Mouse (Mus musculus) MEL (cell line): ENCODE results near the gene Arid5b. TPM values are rescaled to one million over a fixed set of nuclear protein-coding genes. Genes with fewer than 3 reads are reported as not detected.

Experiments
- DNase-seq: peaks from one replicate; pipeline ENCODE4 v3.0.0; 2011; ENCODE audit warnings: low read depth, low spot score
- H3K27ac ChIP-seq: 2 replicates; pipeline ENCODE4 v1.5.1; 2012; ENCODE audit warnings: low read depth, mild to moderate bottlenecking, control low read depth, low read length, moderate library complexity; ENCODE audit not compliant: control insufficient read depth
- H3K27me3 ChIP-seq, 2 experiments: fragments of 150-350 bp in 1 of 2; sonication (generic) in 1 of 2; 2 replicates each; pipeline ENCODE4 v1.6.1; 2012; ENCODE audit warnings: low read length in 2 of 2, mild to moderate bottlenecking in 2 of 2, improper control_type of control experiment in 1 of 2, moderate library complexity in 1 of 2; ENCODE audit not compliant: insufficient read depth in 2 of 2, control insufficient read depth in 1 of 2
- H3K36me3 ChIP-seq, 2 experiments: 2 replicates each; pipeline ENCODE4 v1.6.1; 2012 to 2014; ENCODE audit warnings: low read length in 2 of 2, improper control_type of control experiment in 1 of 2, inconsistent platforms in 1 of 2, mild to moderate bottlenecking in 1 of 2; ENCODE audit not compliant: insufficient read depth in 2 of 2, control insufficient read depth in 1 of 2
- H3K4me1 ChIP-seq, 2 experiments: fragments of 150-350 bp in 1 of 2; sonication (generic) in 1 of 2; 2 replicates each; pipeline ENCODE4 v1.6.1; 2012; ENCODE audit warnings: low read length in 2 of 2, improper control_type of control experiment in 1 of 2, mild to moderate bottlenecking in 1 of 2; ENCODE audit not compliant: insufficient read depth in 2 of 2, control insufficient read depth in 1 of 2
- H3K4me3 ChIP-seq, 2 experiments: fragments of 150-350 bp in 1 of 2; sonication (generic) in 1 of 2; 2 replicates each; pipeline ENCODE4 v1.5.1; 2012; ENCODE audit warnings: low read depth in 2 of 2, low read length in 2 of 2, mild to moderate bottlenecking in 2 of 2, moderate library complexity in 2 of 2, control low read depth in 1 of 2, improper control_type of control experiment in 1 of 2; ENCODE audit not compliant: control insufficient read depth in 1 of 2, insufficient read depth in 1 of 2
- H3K79me2 ChIP-seq: 2 replicates; pipeline ENCODE4 v1.6.1; 2012; ENCODE audit warnings: mild to moderate bottlenecking, low read length, moderate library complexity; ENCODE audit not compliant: control insufficient read depth, poor library complexity, insufficient read depth
- H3K9ac ChIP-seq: 2 replicates; pipeline ENCODE4 v1.6.1; 2012; ENCODE audit warnings: low read depth, mild to moderate bottlenecking, control low read depth, low read length, moderate library complexity; ENCODE audit not compliant: control insufficient read depth, poor library complexity, severe bottlenecking
- H3K9me3 ChIP-seq: fragments of 150-350 bp; sonication (generic); replicated peaks from 2 replicates; pipeline ENCODE4 v1.6.1; 2012; ENCODE audit warnings: mild to moderate bottlenecking, low read length, improper control_type of control experiment, moderate library complexity; ENCODE audit not compliant: insufficient read depth
- CHD1 ChIP-seq: IDR thresholded peaks from 2 replicates; pipeline ENCODE4 v1.6.1; 2012; ENCODE audit warnings: low read depth, mild to moderate bottlenecking, inconsistent platforms, low read length, improper control_type of control experiment
- CHD2 ChIP-seq: IDR thresholded peaks from 2 replicates; pipeline ENCODE4 v1.6.1; 2011; ENCODE audit warnings: low read length, improper control_type of control experiment
- CTCF ChIP-seq, 3 experiments: IDR thresholded peaks in 2 of 3; conservative IDR thresholded peaks in 1 of 3; 2 replicates each; pipeline ENCODE4 v1.5.1; 2011 to 2012; ENCODE audit warnings: low read length in 3 of 3, low read depth in 2 of 3, mild to moderate bottlenecking in 2 of 3, improper control_type of control experiment in 1 of 3, inconsistent platforms in 1 of 3, mixed read lengths in 1 of 3, moderate library complexity in 1 of 3; ENCODE audit not compliant: control insufficient read depth in 1 of 3, insufficient read depth in 1 of 3, poor library complexity in 1 of 3, severe bottlenecking in 1 of 3
- E2F4 ChIP-seq: IDR thresholded peaks from 2 replicates; pipeline ENCODE4 v1.6.1; 2011; ENCODE audit warnings: low read depth, low read length, improper control_type of control experiment, borderline replicate concordance
- EP300 ChIP-seq, 2 experiments: IDR thresholded peaks; 2 replicates each; pipeline ENCODE4 v1.6.1; 2011; ENCODE audit warnings: improper control_type of control experiment in 2 of 2, low read length in 2 of 2, low read depth in 1 of 2, mild to moderate bottlenecking in 1 of 2
- ETS1 ChIP-seq: IDR thresholded peaks from 2 replicates; pipeline ENCODE4 v1.6.1; 2012; ENCODE audit warnings: low read depth, mild to moderate bottlenecking, inconsistent platforms, low read length, improper control_type of control experiment, moderate library complexity
- JUND ChIP-seq: IDR thresholded peaks from 2 replicates; pipeline ENCODE4 v1.6.1; 2011; ENCODE audit warnings: low read depth, mild to moderate bottlenecking, improper control_type of control experiment, low read length
- KAT2A ChIP-seq: conservative IDR thresholded peaks from 2 replicates; pipeline ENCODE4 v1.6.1; 2012; ENCODE audit warnings: low read depth, low read length, improper control_type of control experiment, inconsistent platforms
- MAFK ChIP-seq: IDR thresholded peaks from 2 replicates; pipeline ENCODE4 v1.6.1; 2011; ENCODE audit warnings: low read depth, mild to moderate bottlenecking, low read length, improper control_type of control experiment, borderline replicate concordance
- MAZ ChIP-seq: IDR thresholded peaks from 2 replicates; pipeline ENCODE4 v1.6.1; 2012; ENCODE audit warnings: low read depth, mild to moderate bottlenecking, inconsistent platforms, low read length, improper control_type of control experiment
- MEF2A ChIP-seq: IDR thresholded peaks from 2 replicates; pipeline ENCODE4 v1.6.1; 2014; ENCODE audit warnings: low read depth, mild to moderate bottlenecking, inconsistent platforms, low read length, improper control_type of control experiment; ENCODE audit not compliant: poor library complexity, insufficient replicate concordance, severe bottlenecking; ENCODE audit errors: extremely low read depth
- MYC ChIP-seq: IDR thresholded peaks from 2 replicates; pipeline ENCODE4 v1.6.1; 2011; ENCODE audit warnings: low read depth, mild to moderate bottlenecking, low read length, improper control_type of control experiment, moderate library complexity
- NELFE ChIP-seq: IDR thresholded peaks from 2 replicates; pipeline ENCODE4 v1.6.1; 2011; ENCODE audit warnings: low read depth, low read length, improper control_type of control experiment
- POLR2AphosphoS2 ChIP-seq: IDR thresholded peaks from 2 replicates; pipeline ENCODE4 v1.6.1; 2011; ENCODE audit warnings: low read length, improper control_type of control experiment
- POLR2AphosphoS5 ChIP-seq: IDR thresholded peaks from 2 replicates; pipeline ENCODE4 v1.6.1; 2012; ENCODE audit warnings: low read depth, borderline replicate concordance, mild to moderate bottlenecking, inconsistent platforms, low read length, moderate library complexity, mixed read lengths
- RAD21 ChIP-seq: IDR thresholded peaks from 2 replicates; pipeline ENCODE4 v1.6.1; 2011; ENCODE audit warnings: mild to moderate bottlenecking, low read depth, low read length, improper control_type of control experiment
- SIN3A ChIP-seq: IDR thresholded peaks from 2 replicates; pipeline ENCODE4 v1.6.1; 2012; ENCODE audit warnings: low read length, improper control_type of control experiment, inconsistent platforms
- SMC3 ChIP-seq: IDR thresholded peaks from 2 replicates; pipeline ENCODE4 v1.6.1; 2011; ENCODE audit warnings: low read depth, low read length, improper control_type of control experiment
- TAL1 ChIP-seq: IDR thresholded peaks from 2 replicates; pipeline ENCODE4 v1.6.1; 2012; ENCODE audit warnings: mild to moderate bottlenecking, inconsistent platforms, low read length, moderate library complexity, mixed read lengths
- TBP ChIP-seq: IDR thresholded peaks from 2 replicates; pipeline ENCODE4 v1.8.0; 2011; ENCODE audit warnings: low read depth, low read length, improper control_type of control experiment
- TCF12 ChIP-seq: IDR thresholded peaks from 2 replicates; pipeline ENCODE4 v1.6.1; 2014; ENCODE audit warnings: low read depth, mild to moderate bottlenecking, inconsistent platforms, low read length, improper control_type of control experiment, moderate library complexity
- USF1 ChIP-seq: IDR thresholded peaks from 2 replicates; pipeline ENCODE4 v1.6.1; 2014; ENCODE audit warnings: low read depth, mild to moderate bottlenecking, inconsistent platforms, low read length, improper control_type of control experiment, moderate library complexity
- USF2 ChIP-seq, 2 experiments: IDR thresholded peaks; 2 replicates each; pipeline ENCODE4 v1.6.1; 2011 to 2012; ENCODE audit warnings: improper control_type of control experiment in 2 of 2, low read length in 2 of 2, borderline replicate concordance in 1 of 2, inconsistent platforms in 1 of 2, low read depth in 1 of 2, mild to moderate bottlenecking in 1 of 2; ENCODE audit not compliant: insufficient read depth in 1 of 2
- ZC3H11A ChIP-seq: IDR thresholded peaks from 2 replicates; pipeline ENCODE4 v1.6.1; 2012; ENCODE audit warnings: low read depth, mild to moderate bottlenecking, inconsistent platforms, low read length, improper control_type of control experiment
- ZKSCAN1 ChIP-seq: IDR thresholded peaks from 2 replicates; pipeline ENCODE4 v1.6.1; 2012; ENCODE audit warnings: low read depth, mild to moderate bottlenecking, inconsistent platforms, low read length, improper control_type of control experiment, moderate library complexity
- ZMIZ1 ChIP-seq: IDR thresholded peaks from 2 replicates; pipeline ENCODE4 v1.6.1; 2012; ENCODE audit warnings: low read depth, mild to moderate bottlenecking, inconsistent platforms, low read length, improper control_type of control experiment, moderate library complexity
- ZNF384 ChIP-seq: IDR thresholded peaks from 2 replicates; pipeline ENCODE4 v1.6.1; 2012; ENCODE audit warnings: low read depth, mild to moderate bottlenecking, inconsistent platforms, low read length, improper control_type of control experiment
- polyA plus RNA-seq, 2 experiments: library from polyadenylated mRNA; stranded (reverse) in 1 of 2; unstranded in 1 of 2; fragments of >175 nt in 1 of 2; fragments of >200 nt in 1 of 2; gene quantifications; 2 replicates each; pipeline versions ENCODE4 v1.2.1 to v1.2.4; 2012; ENCODE audit warnings: low replicate concordance in 2 of 2, low read depth in 1 of 2; ENCODE audit not compliant: insufficient read length in 2 of 2, insufficient read depth in 1 of 2, missing spikeins in 1 of 2
- total RNA-seq: library from RNA; depleted of rRNA; stranded (reverse); fragments of 300-350 nt; gene quantifications from 2 replicates; pipeline ENCODE4 v1.2.3, GENCODE M21; 2012

Gene Arid5b
- total and polyA plus RNA-seq, 3 experiments = 0.03 TPM; not detected in 2

GRCm38 (mm10) chr10:68289465-68289864 lies 10.9 kb upstream of the Arid5b start:
- H3K27me3 ChIP-seq = no peaks in the 10 kb centered on the region
- H3K4me1 ChIP-seq = no peaks in the 10 kb centered on the region
- no peaks in the 10 kb centered on the region for H3K9me3 ChIP-seq
- H3K27ac ChIP-seq = no peak overlapping the region
- H3K79me2 ChIP-seq = no peaks in the 10 kb centered on the region
- no peak overlapping the region for H3K4me3 ChIP-seq
- no peak for DNase-seq
- H3K36me3 ChIP-seq = no peaks in the 10 kb centered on the region
- no peak for TF ChIP-seq MEF2A
- no peak for TF ChIP-seq NELFE
- TF ChIP-seq TCF12 = no peak
- no peak for TF ChIP-seq ZMIZ1
- TF ChIP-seq TAL1 = no peak
- TF ChIP-seq USF2 (IDR thresholded peaks at IDR 0.05; ENCODE audit: borderline replicate concordance in 1 of 2, insufficient read depth in 1 of 2, low read depth in 1 of 2, low read length in 2 of 2) = no peak
- no peak for TF ChIP-seq POLR2AphosphoS5
- no peak for TF ChIP-seq CHD2
- no peak for TF ChIP-seq EP300 (IDR thresholded peaks at IDR 0.05; ENCODE audit: low read depth in 1 of 2, low read length in 2 of 2)
- no peak for TF ChIP-seq SMC3
- no peak for TF ChIP-seq CHD1
- TF ChIP-seq CTCF (IDR thresholded peaks at IDR 0.05 in 2 of 3, conservative IDR thresholded peaks at IDR 0.05 in 1 of 3; ENCODE audit: control insufficient read depth in 1 of 3, insufficient read depth in 1 of 3, low read depth in 2 of 3, low read length in 3 of 3, poor library complexity in 1 of 3, severe bottlenecking in 1 of 3) = no peak
- no peak for TF ChIP-seq KAT2A
- no peak for TF ChIP-seq MAFK
- no peak for TF ChIP-seq RAD21
- TF ChIP-seq, all 39 proteins: peak for 0
- H3K9ac ChIP-seq = no peak overlapping the region

- Histone ChIP-seq H3K27ac (no peak overlapping the region), H3K9ac (no peak overlapping the region), H3K79me2 (no peaks in the 10 kb centered on the region), H3K4me3 (peak overlapping the region; percentile 0 to 38; a peak in 3 of 4 replicates), H3K36me3 (no peaks in the 10 kb centered on the region), H3K27me3 (no peaks in the 10 kb centered on the region), H3K9me3 (no peaks in the 10 kb centered on the region), H3K4me1 (no peaks in the 10 kb centered on the region)
- peak; percentile 68 for DNase-seq
- TF ChIP-seq SMC3 = peak; percentile 42
- no peak for TF ChIP-seq USF2 (IDR thresholded peaks at IDR 0.05; ENCODE audit: borderline replicate concordance in 1 of 2, insufficient read depth in 1 of 2, low read depth in 1 of 2, low read length in 2 of 2)
- TF ChIP-seq MYC = no peak
- TF ChIP-seq ZKSCAN1 = no peak
- peak; percentile 61 for TF ChIP-seq ZNF384
- TF ChIP-seq MAZ = no peak
- TF ChIP-seq EP300 (IDR thresholded peaks at IDR 0.05; ENCODE audit: low read depth in 1 of 2, low read length in 2 of 2) = peak; percentile 16 to 28; a peak in 1 of 4 replicates
- TF ChIP-seq E2F4 = no peak
- no peak for TF ChIP-seq USF1
- TF ChIP-seq POLR2AphosphoS5 = no peak
- TF ChIP-seq ZMIZ1 = no peak
- TF ChIP-seq ETS1 = 0 out of 2 replicates have a peak, but pooled peaks have one; percentile 14
- no peak for TF ChIP-seq SIN3A
- TF ChIP-seq CTCF (IDR thresholded peaks at IDR 0.05 in 2 of 3, conservative IDR thresholded peaks at IDR 0.05 in 1 of 3; ENCODE audit: control insufficient read depth in 1 of 3, insufficient read depth in 1 of 3, low read depth in 2 of 3, low read length in 3 of 3, poor library complexity in 1 of 3, severe bottlenecking in 1 of 3) = peak; percentile 19 to 60 (median 50); a peak in 4 of 6 replicates
- TF ChIP-seq TAL1 = no peak
- no peak for TF ChIP-seq JUND
- TF ChIP-seq CHD1 = no peak
- no peak for TF ChIP-seq POLR2AphosphoS2
- no peak for TF ChIP-seq CHD2
- no peak for TF ChIP-seq TBP
- TF ChIP-seq MEF2A = no peak
- no peak for TF ChIP-seq KAT2A
- peak; percentile 29; the same call in 1 of the 2 replicates for TF ChIP-seq ZC3H11A
Measured at GRCm38 (mm10) chr10:68282466-68283391, 4.2 kb upstream of the Arid5b start.
